Mouse (Mus musculus): Measurements from ENCODE around the gene Trim67. TPM values are rescaled to one million over a fixed set of nuclear protein-coding genes. Genes with fewer than 3 reads are reported as not detected.
A peak's percentile ranks its signal among the peaks of the same experiment; 100 is the strongest.

Trim67 gene
- total RNA-seq, 4 experiments from 2014 or later, result 1.9 to 2.3 (median 2.1) TPM

- DNase-seq (ENCODE audit: low spot score in 2 of 2), result no peak
These were observed 981 bp downstream of the Trim67 start for GRCm38 (mm10) chr8:124793661-124794485.

- DNase-seq (ENCODE audit: low spot score in 2 of 2), result peak; percentile 45 to 70
These were observed 1.5 kb downstream of the Trim67 start for GRCm38 (mm10) chr8:124794486-124794780.

- DNase-seq (ENCODE audit: low spot score in 2 of 2), result no peak
These were observed 3.0 kb downstream of the Trim67 start for GRCm38 (mm10) chr8:124795781-124796488.

GRCm38 (mm10) chr8:124800542-124800941 lies 7.7 kb downstream of the Trim67 start:
- no peak for DNase-seq (ENCODE audit: low spot score in 2 of 2)

GRCm38 (mm10) chr8:124803824-124804702 lies 11.2 kb downstream of the Trim67 start:
- DNase-seq (ENCODE audit: low spot score in 2 of 2), result no peak

- DNase-seq (ENCODE audit: low spot score in 2 of 2), result no peak
These were observed 13.1 kb downstream of the Trim67 start for GRCm38 (mm10) chr8:124805990-124806389.

- DNase-seq (ENCODE audit: low spot score in 2 of 2), result no peak
These were observed 16.5 kb downstream of the Trim67 start for GRCm38 (mm10) chr8:124809419-124809818.

- no peak for DNase-seq (ENCODE audit: low spot score in 2 of 2)
These were observed 17.2 kb downstream of the Trim67 start for GRCm38 (mm10) chr8:124810056-124810610.

GRCm38 (mm10) chr8:124810689-124811394 lies 17.9 kb downstream of the Trim67 start:
- DNase-seq (ENCODE audit: low spot score in 2 of 2), result no peak

GRCm38 (mm10) chr8:124813326-124813725 lies 20.4 kb downstream of the Trim67 start:
- DNase-seq (ENCODE audit: low spot score in 2 of 2), result no peak

GRCm38 (mm10) chr8:124815870-124816269 lies 23.0 kb downstream of the Trim67 start:
- DNase-seq (ENCODE audit: low spot score in 2 of 2), result no peak

- DNase-seq (ENCODE audit: low spot score in 2 of 2), result no peak
These were observed 24.0 kb downstream of the Trim67 start for GRCm38 (mm10) chr8:124816866-124817265.

- DNase-seq (ENCODE audit: low spot score in 2 of 2), result no peak
These were observed 24.5 kb downstream of the Trim67 start for GRCm38 (mm10) chr8:124817361-124817760.

- no peak for DNase-seq (ENCODE audit: low spot score in 2 of 2)
These were observed 26.8 kb downstream of the Trim67 start for GRCm38 (mm10) chr8:124819612-124820115.

GRCm38 (mm10) chr8:124820125-124820524 lies 27.2 kb downstream of the Trim67 start:
- no peak for DNase-seq (ENCODE audit: low spot score in 2 of 2)

GRCm38 (mm10) chr8:124823497-124823896 lies 30.6 kb downstream of the Trim67 start:
- no peak for DNase-seq (ENCODE audit: low spot score in 2 of 2)

- peak in 1 of 2 experiments; percentile 28 for DNase-seq (ENCODE audit: low spot score in 2 of 2)
These were observed 33.8 kb downstream of the Trim67 start for GRCm38 (mm10) chr8:124826658-124827057.

GRCm38 (mm10) chr8:124827387-124827786 lies 34.5 kb downstream of the Trim67 start:
- peak; percentile 22 to 51 for DNase-seq (ENCODE audit: low spot score in 2 of 2)

GRCm38 (mm10) chr8:124828561-124829240 lies 35.8 kb downstream of the Trim67 start:
- DNase-seq (ENCODE audit: low spot score in 2 of 2), result peak; percentile 35 to 38

GRCm38 (mm10) chr8:124830050-124830449 lies 37.2 kb downstream of the Trim67 start:
- no peak for DNase-seq (ENCODE audit: low spot score in 2 of 2)
